Mouse (Mus musculus) midbrain, embryonic 11.5 days (tissue): ENCODE results near the gene Agbl5. TPM values are rescaled to one million over a fixed set of nuclear protein-coding genes. Genes with fewer than 3 reads are reported as not detected.

Experiments
- ATAC-seq: fragments of 200-750 bp; cut with Nextera tagmentation; 2 replicates; pipeline ENCODE4 v1.8.0; 2017; ENCODE audit warnings: moderate TSS enrichment, moderate library complexity; ENCODE audit not compliant: low FRiP score
- DNase-seq: peaks from one replicate; pipeline ENCODE4 v3.0.0; 2015; ENCODE audit warnings: low spot score; ENCODE audit errors: missing footprints
- H3K27ac ChIP-seq: fragments of 300-500 bp; sonication (generic); 2 replicates; pipeline ENCODE4 v1.5.1; 2014; ENCODE audit warnings: low read depth, low read length
- H3K27me3 ChIP-seq: fragments of 300-500 bp; sonication (generic); 2 replicates; pipeline ENCODE4 v1.6.1; 2014; ENCODE audit warnings: mild to moderate bottlenecking, low read length, moderate library complexity, mixed read lengths; ENCODE audit not compliant: control insufficient read depth, insufficient read depth
- H3K36me3 ChIP-seq: fragments of 300-500 bp; sonication (generic); 2 replicates; pipeline ENCODE4 v1.6.1; 2014; ENCODE audit warnings: mild to moderate bottlenecking, low read length, moderate library complexity, mixed read lengths; ENCODE audit not compliant: control insufficient read depth, insufficient read depth
- H3K4me1 ChIP-seq: fragments of 300-500 bp; sonication (generic); 2 replicates; pipeline ENCODE4 v1.6.1; 2014; ENCODE audit warnings: low read length; ENCODE audit not compliant: control insufficient read depth, insufficient read depth
- H3K4me2 ChIP-seq: fragments of 300-500 bp; sonication (generic); 2 replicates; pipeline ENCODE4 v1.6.1; 2014; ENCODE audit warnings: mild to moderate bottlenecking, moderate library complexity
- H3K4me3 ChIP-seq: fragments of 300-500 bp; sonication (generic); 2 replicates; pipeline ENCODE4 v1.5.1; 2014; ENCODE audit warnings: low read depth, low read length
- H3K9ac ChIP-seq: fragments of 300-500 bp; sonication (generic); 2 replicates; pipeline ENCODE4 v1.6.1; 2014; ENCODE audit warnings: low read length
- H3K9me3 ChIP-seq: fragments of 300-500 bp; sonication (generic); 2 replicates; pipeline ENCODE4 v1.6.1; 2016; ENCODE audit warnings: low read length; ENCODE audit not compliant: control insufficient read depth
- WGBS: fragments of 180-500 bp; shearing (Covaris S2); extraction: QIAGEN DNeasy Blood & Tissue Kit; methylation state at CpG from one replicate; pipeline ENCODE4 v1.1.7; 2014; 5-methylcytosine and 5-hydroxymethylcytosine counted together
- polyA plus RNA-seq: library from polyadenylated mRNA; unstranded; fragments of >200 nt; fragmentation: Nextera tagmentation; extraction: Ambion mirVana; gene quantifications from 2 replicates; pipeline ENCODE4 v1.2.1, GENCODE M21; 2014

The Agbl5 gene
- polyA plus RNA-seq, 1 experiment from 2014 or later: 22.0 TPM

- H3K36me3 ChIP-seq: no peaks in the 10 kb centered on the region; the same call in 1 of the 2 replicates
- no peak for DNase-seq
- 0 out of 2 replicates have a peak overlapping the region, but pooled peaks have one; percentile 35 for H3K27ac ChIP-seq
- H3K4me3 ChIP-seq: no peak overlapping the region
- ATAC-seq: no peak
- peaks cover 20% of the 10 kb centered on the region; the same call in 1 of the 2 replicates for H3K4me1 ChIP-seq
- WGBS: 78% methylated on average over 6 of the region's 6 CpGs
- H3K4me2 ChIP-seq: 0 out of 2 replicates have a peak overlapping the region, but pooled peaks have one; percentile 10
- no peaks in the 10 kb centered on the region for H3K9me3 ChIP-seq
- no peaks in the 10 kb centered on the region for H3K27me3 ChIP-seq
- 0 out of 2 replicates have a peak overlapping the region, but pooled peaks have one; percentile 9 for H3K9ac ChIP-seq
Measured at GRCm38 (mm10) chr5:30914849-30915248, 26.4 kb downstream of the Agbl5 start.

- Histone ChIP-seq H3K4me2 (peak overlapping the region; percentile 10; the same call in 1 of the 2 replicates), H3K27me3 (no peaks in the 10 kb centered on the region), H3K27ac (peak overlapping the region; percentile 35; the same call in 1 of the 2 replicates), H3K9me3 (no peaks in the 10 kb centered on the region), H3K4me1 (peaks cover 20% of the 10 kb centered on the region; the same call in 1 of the 2 replicates), H3K4me3 (no peak overlapping the region), H3K36me3 (no peaks in the 10 kb centered on the region; the same call in 1 of the 2 replicates), H3K9ac (peak overlapping the region; percentile 39; the same call in 1 of the 2 replicates)
- peak; percentile 63 for ATAC-seq
- DNase-seq: no peak
- 70% methylated on average over 9 of the region's 9 CpGs for WGBS
Measured at GRCm38 (mm10) chr5:30915456-30915855, 27.0 kb downstream of the Agbl5 start.

- Histone ChIP-seq H3K9me3 (no peaks in the 10 kb centered on the region), H3K36me3 (no peaks in the 10 kb centered on the region; the same call in 1 of the 2 replicates), H3K27ac (no peak overlapping the region), H3K4me3 (no peak overlapping the region), H3K27me3 (no peaks in the 10 kb centered on the region; the same call in 1 of the 2 replicates), H3K4me1 (peaks cover 20% of the 10 kb centered on the region; the same call in 1 of the 2 replicates), H3K9ac (peak overlapping the region; percentile 41), H3K4me2 (peak overlapping the region; percentile 25; the same call in 1 of the 2 replicates)
- DNase-seq (peak; percentile 96), ATAC-seq (peak; percentile 87)
- 8% methylated on average over 7 of the region's 7 CpGs for WGBS
Measured at GRCm38 (mm10) chr5:30915974-30916433, 27.5 kb downstream of the Agbl5 start.

- Histone ChIP-seq H3K4me1 (peaks cover 23% of the 10 kb centered on the region), H3K27ac (no peak overlapping the region), H3K36me3 (no peaks in the 10 kb centered on the region; the same call in 1 of the 2 replicates), H3K4me3 (no peak overlapping the region), H3K9ac (no peak overlapping the region), H3K4me2 (no peak overlapping the region), H3K27me3 (no peaks in the 10 kb centered on the region; the same call in 1 of the 2 replicates), H3K9me3 (no peaks in the 10 kb centered on the region)
- no peak for ATAC-seq
- WGBS: 95% methylated on average over 9 of the region's 9 CpGs
- DNase-seq: no peak
Measured at GRCm38 (mm10) chr5:30916841-30917240, 28.3 kb downstream of the Agbl5 start.

- Histone ChIP-seq H3K27ac (no peak overlapping the region), H3K27me3 (no peaks in the 10 kb centered on the region; the same call in 1 of the 2 replicates), H3K9ac (no peak overlapping the region), H3K4me2 (no peak overlapping the region), H3K9me3 (no peaks in the 10 kb centered on the region), H3K36me3 (no peaks in the 10 kb centered on the region; the same call in 1 of the 2 replicates), H3K4me1 (peaks cover 28% of the 10 kb centered on the region), H3K4me3 (no peak overlapping the region)
- WGBS: 92% methylated on average over 11 of the region's 11 CpGs
- ATAC-seq (no peak), DNase-seq (no peak)
Measured at GRCm38 (mm10) chr5:30917348-30917747, 28.9 kb downstream of the Agbl5 start.

GRCm38 (mm10) chr5:30917891-30918670 is 29.6 kb downstream of the Agbl5 start:
- Histone ChIP-seq H3K9me3 (no peaks in the 10 kb centered on the region), H3K27me3 (no peaks in the 10 kb centered on the region; the same call in 1 of the 2 replicates), H3K36me3 (no peaks in the 10 kb centered on the region; the same call in 1 of the 2 replicates), H3K4me1 (peaks cover 26% of the 10 kb centered on the region), H3K27ac (no peak overlapping the region), H3K9ac (no peak overlapping the region), H3K4me2 (no peak overlapping the region), H3K4me3 (no peak overlapping the region)
- ATAC-seq (no peak), DNase-seq (no peak)
- WGBS: 79% methylated on average over 31 of the region's 31 CpGs

GRCm38 (mm10) chr5:30918691-30919090 is 30.2 kb downstream of the Agbl5 start:
- no peaks in the 10 kb centered on the region for H3K9me3 ChIP-seq
- no peak overlapping the region for H3K27ac ChIP-seq
- no peaks in the 10 kb centered on the region; the same call in 1 of the 2 replicates for H3K27me3 ChIP-seq
- DNase-seq: no peak
- no peak overlapping the region for H3K9ac ChIP-seq
- WGBS: 69% methylated on average over 8 of the region's 8 CpGs
- H3K4me2 ChIP-seq: no peak overlapping the region
- no peak for ATAC-seq
- H3K4me1 ChIP-seq: peaks cover 21% of the 10 kb centered on the region
- no peaks in the 10 kb centered on the region; the same call in 1 of the 2 replicates for H3K36me3 ChIP-seq
- no peak overlapping the region for H3K4me3 ChIP-seq

GRCm38 (mm10) chr5:30919831-30920614 is 31.5 kb downstream of the Agbl5 start:
- Histone ChIP-seq H3K36me3 (no peaks in the 10 kb centered on the region; the same call in 1 of the 2 replicates), H3K4me2 (no peak overlapping the region), H3K4me1 (peaks cover 19% of the 10 kb centered on the region), H3K27ac (no peak overlapping the region), H3K9me3 (no peaks in the 10 kb centered on the region), H3K9ac (no peak overlapping the region), H3K27me3 (no peaks in the 10 kb centered on the region; the same call in 1 of the 2 replicates), H3K4me3 (no peak overlapping the region)
- 72% methylated on average over 11 of the region's 11 CpGs for WGBS
- DNase-seq (no peak), ATAC-seq (no peak)
